Comparison of ENCODE assay signal across 9 mouse cellular contexts in the genomic region with DNA sequence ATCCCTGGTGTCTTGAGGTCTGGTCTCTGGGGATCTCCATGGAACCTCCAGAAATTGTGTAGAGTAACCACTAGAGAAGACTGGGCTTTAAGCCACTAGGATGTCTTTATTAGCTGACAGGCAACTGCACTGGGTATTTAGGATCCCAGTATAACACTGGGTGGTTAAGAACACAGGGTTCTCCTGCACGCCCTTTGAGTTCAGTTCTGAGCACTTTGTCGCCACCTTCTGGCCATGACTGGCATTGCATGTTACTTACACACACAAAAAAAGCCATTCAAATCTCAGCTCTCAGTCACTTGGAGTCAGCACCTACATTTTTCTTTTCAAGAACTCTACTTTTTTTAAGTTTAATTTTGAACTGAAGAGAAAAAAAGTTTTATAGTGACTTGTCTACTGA. TPM values are rescaled to one million over a fixed set of nuclear protein-coding genes. Genes with fewer than 3 reads are reported as not detected.
A peak's percentile ranks its signal among the peaks of the same experiment; 100 is the strongest.
DNase-seq lines count a peak whose midpoint lies in the region; ATAC-seq and TF ChIP-seq lines count a peak whose summit lies in the region.
"Had no signal": no experiment of that assay in that cellular context is flagged by ENCODE, and none has a peak within 500 bp of the region (broad histone marks: within the 10 kb centered on the region; RNA-seq: fewer than 3 reads in every experiment).

No protein-coding gene starts in this region.

- no peaks in the 10 kb centered on the region for H3K79me2 ChIP-seq in liver, adult 2 months (ENCODE audit: control insufficient read depth, insufficient read depth, low read length)

- CTCF ChIA-PET in Patski (lab: Charles Lee): interaction anchor here (1.1 to 1.2 kb wide), 3 partner anchors 13 to 48 kb away, joined by 3 to 4 read pairs (median 4); no protein-coding TSS in a partner anchor

- no peaks in the 10 kb centered on the region; the same call in 1 of the 2 replicates for H3K36me3 ChIP-seq in liver, adult 2 months (ENCODE audit: control insufficient read depth, insufficient read depth, low read length)
- H3K36me3 ChIP-seq in neural tube, embryonic 15.5 days: 0 out of 2 replicates have a peak, but pooled peaks cover 2% of the 10 kb centered on the region
- H3K36me3 ChIP-seq: embryonic facial prominence, embryonic 12.5 days had no signal

- peak; percentile 83 for TF ChIP-seq CTCF in Patski (IDR thresholded peaks at IDR 0.05)
- TF ChIP-seq CTCF in liver, adult 2 months (IDR thresholded peaks at IDR 0.05; ENCODE audit: low read depth, low read length): peak; percentile 62

- POLR2A ChIA-PET in Patski (lab: Charles Lee): no interaction called here

- no peaks in the 10 kb centered on the region for H3K9me3 ChIP-seq in neural tube, embryonic 15.5 days (replicated peaks)
- H3K9me3 ChIP-seq: embryonic facial prominence, embryonic 12.5 days had no signal

- H3K4me2 ChIP-seq in neural tube, embryonic 15.5 days: no peak overlapping the region
- H3K4me2 ChIP-seq: embryonic facial prominence, embryonic 12.5 days had no signal

- TF ChIP-seq POLR2A in liver, adult 2 months (IDR thresholded peaks at IDR 0.05; ENCODE audit: extremely low read depth, insufficient read depth, low read length): no peak

- H3K4me3 ChIP-seq in liver, adult 2 months (ENCODE audit: insufficient read depth, low read depth, low read length): no peak overlapping the region
- no peak overlapping the region for H3K4me3 ChIP-seq in neural tube, embryonic 15.5 days (replicated peaks)
- H3K4me3 ChIP-seq: embryonic facial prominence, embryonic 12.5 days had no signal

- no peak overlapping the region for H3K9ac ChIP-seq in liver, adult 2 months (ENCODE audit: low read depth, low read length)
- H3K9ac ChIP-seq in neural tube, embryonic 15.5 days (replicated peaks): no peak overlapping the region
- H3K9ac ChIP-seq: embryonic facial prominence, embryonic 12.5 days had no signal

- in situ Hi-C loops in Patski (cut with MboI; ENCODE audit: low pct_unique_long_range_greater_than_20kb): no loop called here

- no peak overlapping the region for H3K27ac ChIP-seq in liver, adult 2 months (replicated peaks; ENCODE audit: insufficient read depth, low read depth, low read length)
- no peak overlapping the region for H3K27ac ChIP-seq in neural tube, embryonic 15.5 days (replicated peaks)
- H3K27ac ChIP-seq: embryonic facial prominence, embryonic 12.5 days had no signal

- WGBS in liver, adult 2 months: 3% methylated on average over 2 of the region's 2 CpGs
- 6% methylated on average over 2 of the region's 2 CpGs for WGBS in neural tube, embryonic 15.5 days

- ATAC-seq in Patski: peak; percentile 35
- ATAC-seq in neural tube, embryonic 15.5 days (ENCODE audit: low FRiP score): 0 out of 2 replicates have a peak, but pooled peaks have one; percentile 66

- DNase-seq in 3T3-L1 (ENCODE audit: low read depth, low spot score): peak; percentile 82
- DNase-seq in Patski (ENCODE audit: low read depth, low spot score): no peak
- peak; percentile 77 to 83 for DNase-seq in cerebellum, postnatal 25 days
- peak; percentile 41 to 49 for DNase-seq in gastrocnemius, adult 8-10 months (ENCODE audit: low spot score in 2 of 2)
- peak; percentile 70 for DNase-seq in kidney, adult 9 months
- peak; percentile 41 for DNase-seq in liver, adult 2 months (ENCODE audit: extremely low read depth, low read depth, low spot score)
- DNase-seq in testis, postnatal 14 days (ENCODE audit: low spot score): peak; percentile 20

- H3K27me3 ChIP-seq in Patski: peaks cover 9% of the 10 kb centered on the region
- no peaks in the 10 kb centered on the region for H3K27me3 ChIP-seq in liver, adult 2 months (ENCODE audit: control insufficient read depth, insufficient read depth, low read length)
- H3K27me3 ChIP-seq in neural tube, embryonic 15.5 days (replicated peaks): no peaks in the 10 kb centered on the region
- H3K27me3 ChIP-seq: embryonic facial prominence, embryonic 12.5 days had no signal

- no peaks in the 10 kb centered on the region for H3K4me1 ChIP-seq in liver, adult 2 months (ENCODE audit: control insufficient read depth, insufficient read depth, low read length)
- no peaks in the 10 kb centered on the region for H3K4me1 ChIP-seq in neural tube, embryonic 15.5 days
- H3K4me1 ChIP-seq: embryonic facial prominence, embryonic 12.5 days had no signal

RNA-seq across cellular contexts. Expression of a gene that starts 10.3 kb away (rescaled TPM):
- polyA plus RNA-seq in Patski (2021): 6.8 TPM
- total RNA-seq in gastrocnemius, adult 8-10 months (2022): 1 to 10 TPM; 3.2 to 4.4 (median 4.1) TPM
- 2.4 and 3.4 TPM in 2 replicates for total RNA-seq in liver, adult 2 months (2014; rRNA removed)
- 0.32 and 0.37 TPM in 2 replicates for polyA plus RNA-seq in liver, adult 2 months (2012; rRNA removed)
- polyA plus RNA-seq in neural tube, embryonic 15.5 days (2015; fragmentation: Nextera tagmentation; extraction: Ambion mirVana): 11.4 and 11.8 TPM in 2 replicates

RNA-seq across cellular contexts. Expression of a gene that starts 10.3 kb away (rescaled TPM):
- 27.9 TPM for polyA plus RNA-seq in Patski (2021)
- 10 to 100 TPM; 15.9 to 22.4 (median 18.0) TPM for total RNA-seq in gastrocnemius, adult 8-10 months (2022)
- total RNA-seq in liver, adult 2 months (2014; rRNA removed): 8.8 and 9.5 TPM in 2 replicates
- 4.9 and 5.8 TPM in 2 replicates for polyA plus RNA-seq in liver, adult 2 months (2012; rRNA removed)
- 198 and 222 TPM in 2 replicates for polyA plus RNA-seq in neural tube, embryonic 15.5 days (2015; fragmentation: Nextera tagmentation; extraction: Ambion mirVana)

RNA-seq across cellular contexts. Expression of a gene that starts 27.8 kb away (rescaled TPM):
- not detected for polyA plus RNA-seq in Patski (2021)
- total RNA-seq in gastrocnemius, adult 8-10 months (2022): not detected
- total RNA-seq in liver, adult 2 months (2014; rRNA removed): not detected in 2 replicates
- not detected in 2 replicates for polyA plus RNA-seq in liver, adult 2 months (2012; rRNA removed)
- not detected in 2 replicates for polyA plus RNA-seq in neural tube, embryonic 15.5 days (2015; fragmentation: Nextera tagmentation; extraction: Ambion mirVana)
- polyA plus RNA-seq: embryonic facial prominence, embryonic 12.5 days had no signal

RNA-seq across cellular contexts. Expression of a gene that starts 44.6 kb away (rescaled TPM):
- 57.9 TPM for polyA plus RNA-seq in Patski (2021)
- 1 to 10 TPM; 1.1 to 2.0 (median 1.5) TPM for total RNA-seq in gastrocnemius, adult 8-10 months (2022)
- total RNA-seq in liver, adult 2 months (2014; rRNA removed): 2.7 and 4.1 TPM in 2 replicates
- polyA plus RNA-seq in liver, adult 2 months (2012; rRNA removed): 0.41 and 1.5 TPM in 2 replicates
- polyA plus RNA-seq in neural tube, embryonic 15.5 days (2015; fragmentation: Nextera tagmentation; extraction: Ambion mirVana): 105 and 116 TPM in 2 replicates

RNA-seq across cellular contexts. Expression of a gene that starts 59.2 kb away (rescaled TPM):
- polyA plus RNA-seq in Patski (2021): not detected
- not detected for total RNA-seq in gastrocnemius, adult 8-10 months (2022)
- not detected in 2 replicates for total RNA-seq in liver, adult 2 months (2014; rRNA removed)
- not detected in 2 replicates for polyA plus RNA-seq in liver, adult 2 months (2012; rRNA removed)
- not detected in 2 replicates for polyA plus RNA-seq in neural tube, embryonic 15.5 days (2015; fragmentation: Nextera tagmentation; extraction: Ambion mirVana)
- polyA plus RNA-seq: embryonic facial prominence, embryonic 12.5 days had no signal
